20 mouse cellular contexts compared by ENCODE assay signal in the genomic region with DNA sequence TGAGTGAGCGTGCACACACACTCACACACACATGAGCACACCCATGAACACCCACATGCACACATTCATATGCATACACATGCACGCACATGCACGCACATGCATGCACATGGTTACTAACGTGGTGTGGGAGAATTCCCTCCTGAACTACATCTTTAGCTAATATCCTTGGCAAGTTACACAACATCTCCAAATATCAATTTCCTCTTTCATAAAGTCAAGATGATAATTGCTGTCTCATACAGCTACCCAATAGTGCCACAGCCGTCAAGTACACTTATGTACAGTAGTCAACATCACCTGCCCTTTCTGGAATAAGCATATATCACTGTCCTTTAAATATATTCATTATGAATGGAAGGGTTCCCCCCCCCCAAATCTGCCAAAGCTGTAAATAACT.
DNase-seq lines count a peak whose midpoint lies in the region; ATAC-seq and TF ChIP-seq lines count a peak whose summit lies in the region.
"Had no signal": no experiment of that assay in that cellular context is flagged by ENCODE, and none has a peak within 500 bp of the region (broad histone marks: within the 10 kb centered on the region; RNA-seq: fewer than 3 reads in every experiment).

No protein-coding gene starts in this region.

- no peak overlapping the region for H3K27ac ChIP-seq in midbrain, embryonic 13.5 days
- no peak overlapping the region for H3K27ac ChIP-seq in midbrain, postnatal 0 days (ENCODE audit: low read depth, low read length)
- no peak overlapping the region for H3K27ac ChIP-seq in embryonic facial prominence, embryonic 13.5 days
- H3K27ac ChIP-seq: heart, embryonic 13.5 days; hindbrain, embryonic 12.5 days had no signal

- H3K4me3 ChIP-seq in midbrain, embryonic 13.5 days (replicated peaks), result no peak overlapping the region
- no peak overlapping the region for H3K4me3 ChIP-seq in midbrain, postnatal 0 days (ENCODE audit: low read depth, low read length)
- H3K4me3 ChIP-seq in embryonic facial prominence, embryonic 13.5 days, result no peak overlapping the region
- H3K4me3 ChIP-seq: heart, embryonic 13.5 days; hindbrain, embryonic 12.5 days had no signal

- DNase-seq in midbrain, postnatal 0 days (ENCODE audit: low spot score), result no peak
- no peak for DNase-seq in retina, postnatal 1 day
- no peak for DNase-seq in heart, adult 11 months
- DNase-seq: adrenal gland, postnatal 14 days; cerebellum, adult 11-12 months; cerebellum, adult 9-10 months; cerebellum, postnatal 25 days; gastrocnemius, postnatal 14 days; heart, postnatal 4 days had no signal

- H3K36me3 ChIP-seq in midbrain, embryonic 13.5 days, result no peaks in the 10 kb centered on the region
- no peaks in the 10 kb centered on the region for H3K36me3 ChIP-seq in midbrain, postnatal 0 days (ENCODE audit: insufficient read depth, low read length)
- no peaks in the 10 kb centered on the region for H3K36me3 ChIP-seq in embryonic facial prominence, embryonic 13.5 days
- H3K36me3 ChIP-seq: heart, embryonic 13.5 days; hindbrain, embryonic 12.5 days had no signal

- H3K4me1 ChIP-seq in midbrain, embryonic 13.5 days (replicated peaks), result peaks cover 78% of the 10 kb centered on the region
- H3K4me1 ChIP-seq in midbrain, postnatal 0 days (ENCODE audit: insufficient read depth, low read length), result peaks cover 8% of the 10 kb centered on the region; the same call in 1 of the 2 replicates
- peaks cover 47% of the 10 kb centered on the region for H3K4me1 ChIP-seq in embryonic facial prominence, embryonic 13.5 days

- no peak overlapping the region for H3K9ac ChIP-seq in midbrain, embryonic 13.5 days (replicated peaks)
- no peak overlapping the region for H3K9ac ChIP-seq in midbrain, postnatal 0 days (replicated peaks; ENCODE audit: low read length, poor library complexity, severe bottlenecking)
- H3K9ac ChIP-seq in embryonic facial prominence, embryonic 13.5 days, result no peak overlapping the region
- H3K9ac ChIP-seq: hindbrain, embryonic 12.5 days had no signal

- 84% methylated on average over 5 of the region's 5 CpGs for WGBS in midbrain, embryonic 13.5 days
- WGBS in midbrain, postnatal 0 days, result 79% methylated on average over 5 of the region's 5 CpGs
- 82% methylated on average over 5 of the region's 5 CpGs for WGBS in embryonic facial prominence, embryonic 13.5 days

- no peaks in the 10 kb centered on the region for H3K27me3 ChIP-seq in midbrain, embryonic 13.5 days
- no peaks in the 10 kb centered on the region for H3K27me3 ChIP-seq in midbrain, postnatal 0 days (ENCODE audit: insufficient read depth, low read length)
- no peaks in the 10 kb centered on the region for H3K27me3 ChIP-seq in embryonic facial prominence, embryonic 13.5 days
- H3K27me3 ChIP-seq: CH12.LX; heart, embryonic 13.5 days; hindbrain, embryonic 12.5 days; Patski had no signal

- H3K4me2 ChIP-seq in midbrain, embryonic 13.5 days (replicated peaks), result peak overlapping the region; percentile 39
- no peak overlapping the region for H3K4me2 ChIP-seq in midbrain, postnatal 0 days (ENCODE audit: low read depth, low read length, poor library complexity, severe bottlenecking)
- H3K4me2 ChIP-seq in embryonic facial prominence, embryonic 13.5 days, result peak overlapping the region; percentile 44; the same call in 1 of the 2 replicates

- ATAC-seq in midbrain, embryonic 13.5 days, result no peak
- no peak for ATAC-seq in midbrain, postnatal 0 days (ENCODE audit: low FRiP score)
- no peak for ATAC-seq in embryonic facial prominence, embryonic 13.5 days (ENCODE audit: insufficient number of reproducible peaks, insufficient read depth, low FRiP score, low TSS enrichment, low read depth)
- ATAC-seq in megakaryocyte, adult 5-6 weeks (ENCODE audit: poor library complexity, severe bottlenecking), result peak; percentile 58
- peak; percentile 34; the same call in 1 of the 2 replicates for ATAC-seq in monocyte, adult 5-6 weeks (replicated peaks; ENCODE audit: insufficient number of reproducible peaks, low FRiP score, low TSS enrichment, poor library complexity, severe bottlenecking)
- ATAC-seq: activated CD4-positive, CD25-positive, alpha-beta regulatory T cell, adult 4 months; forebrain, embryonic 16.5 days; hindbrain, embryonic 16.5 days; Patski had no signal

- H3K9me3 ChIP-seq in midbrain, embryonic 13.5 days, result no peaks in the 10 kb centered on the region
- no peaks in the 10 kb centered on the region for H3K9me3 ChIP-seq in midbrain, postnatal 0 days (ENCODE audit: low read length)
- H3K9me3 ChIP-seq in embryonic facial prominence, embryonic 13.5 days, result no peaks in the 10 kb centered on the region
- H3K9me3 ChIP-seq: heart, embryonic 13.5 days; hindbrain, embryonic 12.5 days had no signal

- no peak for TF ChIP-seq CTCF in midbrain, postnatal 0 days (IDR thresholded peaks at IDR 0.05)

Comparison
In these comparisons a context has a peak if more than half of its experiments do, and no peak if none do; other contexts are left out.
1. ATAC-seq: peak in megakaryocyte, adult 5-6 weeks (single experiment) and monocyte, adult 5-6 weeks (single experiment); none in midbrain, embryonic 13.5 days (single experiment), midbrain, postnatal 0 days (single experiment) and embryonic facial prominence, embryonic 13.5 days (single experiment).